Mouse (Mus musculus): ENCODE data around the gene Ccnl1.
A peak's percentile ranks its signal among the peaks of the same experiment; 100 is the strongest.

Gene Ccnl1

GRCm38 (mm10) chr3:65958102-65958839 lies at the start of gene Ccnl1:
Gene Ccnl1 (minus strand): TSS chr3:65958249.
- DNase-seq (ENCODE audit: low read depth), result peak; percentile 66

GRCm38 (mm10) chr3:66004989-66005388 lies 46.9 kb upstream of the Ccnl1 start:
- no peak for DNase-seq (ENCODE audit: low read depth)

GRCm38 (mm10) chr3:66004220-66004951 lies 46.3 kb upstream of the Ccnl1 start:
- no peak for DNase-seq (ENCODE audit: low read depth)

- no peak for DNase-seq (ENCODE audit: low read depth)
Observed at GRCm38 (mm10) chr3:66000400-66000799, 42.4 kb upstream of the Ccnl1 start.

GRCm38 (mm10) chr3:65997360-65998008 lies 39.4 kb upstream of the Ccnl1 start:
- no peak for DNase-seq (ENCODE audit: low read depth)

- DNase-seq (ENCODE audit: low read depth), result no peak
Observed at GRCm38 (mm10) chr3:65992395-65993340, 34.6 kb upstream of the Ccnl1 start.

GRCm38 (mm10) chr3:65990957-65991646 lies 33.1 kb upstream of the Ccnl1 start:
- no peak for DNase-seq (ENCODE audit: low read depth)

- no peak for DNase-seq (ENCODE audit: low read depth)
Observed at GRCm38 (mm10) chr3:65990524-65990923, 32.5 kb upstream of the Ccnl1 start.

- DNase-seq (ENCODE audit: low read depth), result no peak
Observed at GRCm38 (mm10) chr3:65988711-65989495, 30.9 kb upstream of the Ccnl1 start.

- no peak for DNase-seq (ENCODE audit: low read depth)
Observed at GRCm38 (mm10) chr3:65976296-65976695, 18.2 kb upstream of the Ccnl1 start.

- DNase-seq (ENCODE audit: low read depth), result no peak
Observed at GRCm38 (mm10) chr3:65975317-65975716, 17.3 kb upstream of the Ccnl1 start.

GRCm38 (mm10) chr3:65974232-65975058 lies 16.4 kb upstream of the Ccnl1 start:
- DNase-seq (ENCODE audit: low read depth), result peak; percentile 91

- DNase-seq (ENCODE audit: low read depth), result no peak
Observed at GRCm38 (mm10) chr3:65973501-65974231, 15.6 kb upstream of the Ccnl1 start.

- DNase-seq (ENCODE audit: low read depth), result no peak
Observed at GRCm38 (mm10) chr3:65969196-65969595, 11.1 kb upstream of the Ccnl1 start.

- no peak for DNase-seq (ENCODE audit: low read depth)
Observed at GRCm38 (mm10) chr3:65966360-65966759, 8.3 kb upstream of the Ccnl1 start.

GRCm38 (mm10) chr3:65962270-65962930 lies 4.4 kb upstream of the Ccnl1 start:
- no peak for DNase-seq (ENCODE audit: low read depth)

- DNase-seq (ENCODE audit: low read depth), result no peak
Observed at GRCm38 (mm10) chr3:65960291-65960945, 2.4 kb upstream of the Ccnl1 start.
